Mouse (Mus musculus) liver, postnatal 0 days (tissue): ENCODE measurements at regions not wholly inside any gene's neighbourhood (a gene's known extent, or its start where the extent isn't known, plus 50 kb on each side); places are given as distances from the start of the nearest gene placed in this dataset.

Experiments
- CTCF ChIP-seq: sonication (generic); IDR thresholded peaks from 2 replicates; pipeline ENCODE4 v1.5.1; 2016; ENCODE audit warnings: antibody characterized with exemption, low read depth
- EP300 ChIP-seq: IDR thresholded peaks from 2 replicates; pipeline ENCODE4 v1.6.1; 2016; ENCODE audit warnings: antibody characterized with exemption, low read depth, mild to moderate bottlenecking

GRCm38 (mm10) chr10:111624021-111624420 lies 117.9 kb downstream of the Phlda1 start:
- TF ChIP-seq CTCF (no peak), EP300 (no peak)
